Mouse (Mus musculus) gastrocnemius, postnatal 10 days (tissue): ENCODE measurements at regions not wholly inside any gene's neighbourhood (a gene's known extent, or its start where the extent isn't known, plus 50 kb on each side); places are given as distances from the start of the nearest gene placed in this dataset.

Experiments used
- DNase-seq: peaks from one replicate; pipeline ENCODE4 v3.0.0; 2021; ENCODE audit warnings: mixed read lengths

DNA sequence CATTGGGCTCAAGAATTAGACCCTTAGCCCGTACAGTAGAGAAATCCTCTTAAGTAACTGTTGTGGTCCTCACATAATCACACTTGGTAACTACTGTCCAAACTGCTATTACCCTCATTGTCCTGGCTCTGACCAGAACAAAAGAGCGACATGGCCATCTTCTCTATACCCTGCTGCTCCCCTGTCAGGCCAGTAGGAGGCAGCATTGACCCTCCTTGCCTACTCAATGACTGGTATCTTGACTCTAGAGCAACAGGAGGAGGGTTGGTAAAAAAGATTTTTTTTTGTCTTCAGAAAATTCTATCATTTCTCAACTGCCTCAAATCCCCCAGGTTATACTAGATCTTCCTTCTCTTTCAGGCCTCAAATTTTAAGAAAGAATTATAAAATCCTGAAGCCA lies 130.4 kb downstream of the Usp46 start:
- DNase-seq: peak; percentile 26

DNA sequence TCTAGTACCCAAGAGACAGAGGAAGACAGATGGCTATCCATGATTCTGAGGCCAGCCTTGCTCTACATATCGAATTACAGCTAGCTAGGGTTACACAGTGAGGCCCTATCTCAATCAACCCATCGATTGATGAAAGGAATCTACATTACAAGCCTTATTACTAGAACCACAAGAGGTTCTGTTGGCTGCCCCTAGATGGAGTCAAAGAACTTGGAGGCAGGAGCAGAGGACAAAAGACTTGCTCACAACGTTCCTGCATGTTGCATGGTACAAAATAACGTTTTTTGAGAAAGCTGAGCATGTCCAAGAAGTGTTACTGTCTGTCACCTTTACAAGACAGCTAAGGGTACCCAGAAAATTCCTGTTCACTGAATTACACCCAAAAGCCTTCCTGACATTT lies 129.8 kb downstream of the Usp46 start:
- no peak for DNase-seq

- DNase-seq: no peak
These were observed 125.3 kb downstream of the Usp46 start for GRCm38 (mm10) chr5:73942950-73943349.

DNA sequence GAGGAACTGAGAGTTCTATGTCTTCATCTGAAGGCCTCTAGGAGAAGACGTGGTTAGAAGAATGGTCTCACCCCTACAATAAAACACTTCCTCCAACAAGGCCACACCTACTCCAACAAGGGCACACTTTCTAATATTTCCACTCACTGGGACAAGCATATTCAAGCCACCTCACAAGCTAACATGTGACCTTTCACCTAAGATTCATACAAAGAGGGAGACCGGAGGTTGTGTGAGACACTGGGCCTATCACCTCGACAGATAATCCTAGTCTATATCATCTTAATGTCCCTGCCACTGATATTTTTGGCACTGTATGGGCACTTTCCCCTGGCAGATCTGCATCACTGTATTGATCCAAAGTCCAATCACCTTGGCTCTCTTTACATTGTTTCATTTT lies 122.6 kb downstream of the Usp46 start:
- no peak for DNase-seq

- no peak for DNase-seq
These were observed 122.1 kb downstream of the Usp46 start for GRCm38 (mm10) chr5:73946164-73946563.

- DNase-seq: no peak
These were observed 120.0 kb downstream of the Usp46 start for GRCm38 (mm10) chr5:73948031-73948899.
